Mouse (Mus musculus): ENCODE data around the gene Cd3d. TPM values are rescaled to one million over a fixed set of nuclear protein-coding genes. Genes with fewer than 3 reads are reported as not detected.
"Not testable (repeated sequence)": the region's sequence is repeated elsewhere in the genome, so short reads cannot be mapped to it uniquely, and the experiment has no call there.

Gene Cd3d
- under 1 TPM in 1 of 2 experiments, not detected in 1; 0.90 TPM for total RNA-seq (2021)
- polyA plus RNA-seq (2012; rRNA removed) = 0.06 TPM in 1 of 2 replicates, not detected in the other
- long read RNA-seq = 0 reads

DNA sequence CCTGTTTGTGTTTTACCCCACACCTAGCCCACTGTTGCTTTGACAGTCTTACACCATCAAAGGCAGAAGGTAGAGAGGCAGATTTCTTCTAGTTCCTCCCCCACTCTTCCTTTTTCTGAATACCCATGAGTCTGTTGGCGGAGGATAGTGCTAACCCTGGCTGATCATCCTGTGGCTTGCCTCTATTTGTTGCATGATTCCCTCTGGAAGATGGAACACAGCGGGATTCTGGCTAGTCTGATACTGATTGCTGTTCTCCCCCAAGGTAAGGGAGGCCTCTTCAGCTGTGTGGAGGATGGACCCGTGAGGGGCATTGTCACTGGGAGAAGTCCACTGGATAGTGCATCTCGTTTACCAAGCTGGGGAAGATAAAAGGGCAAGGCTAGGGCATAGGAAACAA lies at the start of gene Cd3d:
TSS of gene Cd3d (plus strand) at position 111 of the 400 bp plus-strand sequence.
- no peak for DNase-seq

DNA sequence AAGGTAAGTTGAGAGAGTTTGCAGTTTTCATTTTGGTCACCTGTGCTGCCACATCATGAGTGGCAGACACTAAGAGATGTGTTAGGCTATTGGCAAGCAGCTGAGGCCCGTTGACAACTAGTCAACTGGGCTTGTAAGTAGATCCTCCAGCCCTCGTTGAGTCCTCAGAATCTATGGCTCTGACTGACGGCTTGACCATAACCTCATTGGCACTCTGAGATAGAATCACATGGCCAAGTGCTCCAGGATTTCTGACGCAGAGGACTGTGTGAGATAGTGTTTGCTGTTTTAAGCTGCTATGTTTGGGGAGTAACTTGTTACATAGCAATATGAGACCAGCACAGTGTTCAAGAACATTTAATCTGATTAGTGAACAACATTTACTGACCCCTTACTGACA lies 39.8 kb upstream of the Cd3d start:
- no peak for DNase-seq

DNA sequence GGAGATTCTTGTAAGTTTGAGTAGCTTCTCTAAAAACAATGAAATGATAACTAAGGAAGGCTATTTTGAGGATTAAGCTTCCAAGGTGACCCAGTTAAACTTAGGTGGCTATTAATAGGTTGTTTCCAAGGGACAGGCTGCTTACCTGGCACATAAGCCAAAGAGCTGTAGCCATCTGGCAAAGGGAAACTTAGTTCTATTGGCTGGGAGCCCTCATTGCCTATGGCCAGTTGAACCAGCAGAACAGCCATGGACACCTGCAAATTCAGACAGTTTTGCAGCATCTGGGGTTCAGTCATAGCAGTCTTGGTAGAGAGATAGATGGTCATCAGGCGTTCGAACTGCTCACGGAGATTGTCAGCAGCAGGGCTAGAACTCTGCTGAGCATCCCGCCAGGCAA lies 39.2 kb upstream of the Cd3d start:
- DNase-seq = no peak

DNA sequence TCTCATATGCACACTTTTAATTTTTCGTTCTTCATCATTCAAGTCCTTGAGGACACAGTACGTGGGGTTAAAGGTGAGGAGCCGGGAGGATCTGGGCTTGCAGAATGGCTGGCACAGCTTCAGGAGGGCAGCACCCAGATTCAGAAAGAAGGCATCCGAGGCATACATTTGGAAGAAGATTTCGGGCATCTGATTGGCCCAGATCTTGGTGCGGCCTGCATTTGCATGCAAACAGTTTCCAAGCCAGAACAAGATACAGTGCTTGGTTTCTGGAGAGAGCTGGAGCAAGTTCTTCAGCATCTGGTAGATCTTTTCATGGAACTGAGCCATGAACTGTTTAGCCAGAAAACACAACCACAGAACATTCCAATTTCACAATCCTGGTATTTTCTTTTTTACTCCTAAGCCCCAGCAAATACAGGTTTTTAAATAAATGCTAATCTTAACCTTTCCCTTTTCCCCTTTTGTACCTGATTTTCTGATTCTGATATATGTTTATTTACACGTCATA lies 35.3 kb upstream of the Cd3d start:
- no peak for DNase-seq

DNA sequence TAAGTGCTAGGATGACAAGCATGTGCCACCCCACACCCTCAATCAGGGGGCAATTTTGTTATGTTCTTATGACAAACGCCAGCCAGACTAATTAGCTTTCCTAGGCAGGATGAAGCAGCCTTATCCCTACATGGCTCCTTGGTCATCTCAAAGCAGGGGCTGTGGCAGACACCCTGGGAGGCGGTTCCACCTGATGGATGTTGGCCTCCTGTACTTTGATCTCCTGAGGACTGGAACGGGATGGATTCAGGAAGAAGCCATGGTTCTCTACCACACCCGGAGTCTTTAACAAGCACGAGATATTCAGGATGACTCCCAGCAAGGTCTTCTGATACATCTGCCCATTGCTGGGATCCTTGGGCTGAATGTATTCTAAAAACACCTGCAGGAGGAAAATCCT lies 33.8 kb upstream of the Cd3d start:
- no peak for DNase-seq

DNA sequence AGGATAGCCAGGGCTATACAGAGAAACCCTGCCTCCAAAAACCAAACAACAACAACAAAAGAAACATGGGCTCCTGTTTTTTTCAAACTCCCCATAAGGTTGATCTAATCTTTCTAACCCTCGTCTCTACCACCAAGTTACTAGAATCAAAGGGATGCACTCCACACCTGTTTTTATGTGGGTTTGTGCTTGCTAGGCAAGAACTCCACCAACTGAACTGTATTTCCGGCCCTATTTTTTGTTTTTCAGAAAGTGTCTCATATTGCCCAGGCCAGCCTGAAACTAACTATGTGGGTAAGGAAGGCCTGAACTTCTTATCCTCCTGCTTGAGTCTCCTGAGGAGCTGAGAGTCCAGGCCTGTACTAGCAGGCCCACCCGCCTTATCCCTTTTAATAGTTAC lies 27.2 kb upstream of the Cd3d start:
- DNase-seq = no peak

DNA sequence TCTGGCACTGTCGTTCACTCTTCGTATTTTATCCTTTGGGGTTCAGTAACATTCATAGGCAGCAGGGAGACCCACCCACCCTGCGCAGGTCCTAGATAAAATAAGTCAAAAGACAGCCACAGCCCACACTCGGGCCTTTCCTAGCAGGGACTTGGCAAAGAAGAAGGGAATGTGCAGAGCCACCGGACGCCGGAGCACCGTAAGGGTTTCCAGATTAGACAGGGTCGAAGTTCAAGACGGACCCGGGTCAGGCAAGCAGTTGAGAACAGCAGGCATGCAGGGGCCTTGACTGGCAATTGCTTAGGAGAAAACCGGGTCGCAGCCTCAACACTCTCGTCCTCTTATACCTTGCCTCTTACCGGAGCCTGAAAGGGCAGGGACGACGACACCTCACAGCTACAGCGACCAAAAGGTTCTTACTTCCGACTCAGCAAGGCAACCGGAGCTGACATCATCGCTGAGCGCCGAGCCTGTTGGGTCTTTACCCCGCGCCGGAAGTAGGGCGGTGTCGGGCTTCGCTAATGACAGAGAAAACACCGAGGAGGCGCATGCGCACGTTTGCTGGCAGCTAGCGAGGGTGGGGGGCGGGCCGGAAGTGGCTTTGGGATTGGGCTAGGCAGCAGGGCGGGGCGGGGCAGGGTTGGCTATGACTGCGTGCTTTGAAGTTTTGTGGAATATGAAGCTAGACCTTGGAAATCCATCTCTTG lies 16.3 kb upstream of the Cd3d start, which contains the start of gene Ube4a:
TSS of gene Ube4a (minus strand) at position 475 of the 707 bp plus-strand sequence.
- peak; percentile 99 for DNase-seq

DNA sequence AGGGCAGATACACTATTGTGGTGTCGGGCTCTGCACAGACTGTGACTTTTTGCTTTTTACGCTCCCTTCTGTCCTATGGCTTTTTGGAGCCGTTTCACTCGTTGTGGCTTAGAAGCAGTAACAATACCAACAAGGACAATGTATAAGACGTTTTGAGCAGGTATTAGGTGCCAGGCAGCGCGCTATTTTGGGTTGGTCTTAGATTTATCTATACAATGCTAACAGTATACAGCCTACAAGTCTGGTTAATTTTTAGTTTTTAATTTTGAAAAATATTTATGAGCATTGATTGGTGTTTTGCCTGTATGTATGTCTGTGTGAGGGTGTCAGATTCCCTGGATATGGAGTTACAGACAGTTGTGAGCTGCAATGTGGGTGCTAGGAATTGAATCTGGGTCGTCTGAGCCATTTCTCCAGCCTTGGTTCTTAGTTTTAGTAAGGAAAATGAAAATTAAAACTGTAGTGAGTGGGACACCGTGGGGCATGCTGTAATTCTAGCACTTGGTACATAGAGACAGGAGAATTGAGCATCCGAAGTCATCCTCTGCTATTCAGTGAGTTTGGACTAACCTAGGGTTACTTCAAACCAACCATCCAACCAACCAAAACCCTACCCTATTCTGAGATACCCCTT lies 15.6 kb upstream of the Cd3d start:
- peak; percentile 6 for DNase-seq

DNA sequence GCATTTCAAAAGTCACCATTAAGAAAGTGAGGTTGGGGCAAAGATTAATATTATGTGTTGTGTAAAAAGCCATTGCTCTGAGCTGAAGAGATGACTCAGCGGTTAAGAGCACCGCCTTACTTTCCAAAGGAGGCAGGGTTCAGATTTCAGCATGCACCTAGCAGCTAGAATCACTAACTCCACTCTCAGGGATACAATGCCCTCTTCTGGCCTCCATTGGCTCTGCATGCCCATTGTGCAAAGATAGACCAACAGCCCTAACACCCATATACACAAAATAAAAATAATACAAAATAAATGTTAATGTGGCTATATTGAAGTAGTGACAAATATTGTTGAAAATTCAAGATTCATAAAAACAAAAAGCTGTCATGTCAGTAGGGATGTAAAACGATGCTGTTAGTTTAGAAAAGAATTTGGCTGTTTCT lies 14.8 kb upstream of the Cd3d start:
- peak; percentile 87 for DNase-seq

DNA sequence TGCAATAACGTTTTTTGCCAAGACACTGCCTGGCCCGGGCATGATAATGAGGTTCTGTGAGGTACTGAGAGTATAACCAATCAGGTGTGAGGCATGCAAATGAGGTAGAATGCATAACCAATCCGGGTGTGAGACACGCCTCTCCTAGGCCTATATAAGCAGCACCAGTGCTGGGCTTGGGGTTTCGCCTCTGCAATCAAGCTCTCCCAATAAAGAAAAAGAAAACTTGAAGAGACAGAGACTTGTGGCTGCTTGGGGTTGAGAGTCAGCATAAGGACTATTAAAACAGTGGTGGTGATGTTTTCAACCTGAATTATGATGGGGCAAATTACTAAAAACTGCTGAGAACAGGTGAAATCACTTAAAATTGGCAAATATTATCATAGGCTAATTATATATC lies 13.8 kb upstream of the Cd3d start:
- not testable (repeated sequence) for DNase-seq

DNA sequence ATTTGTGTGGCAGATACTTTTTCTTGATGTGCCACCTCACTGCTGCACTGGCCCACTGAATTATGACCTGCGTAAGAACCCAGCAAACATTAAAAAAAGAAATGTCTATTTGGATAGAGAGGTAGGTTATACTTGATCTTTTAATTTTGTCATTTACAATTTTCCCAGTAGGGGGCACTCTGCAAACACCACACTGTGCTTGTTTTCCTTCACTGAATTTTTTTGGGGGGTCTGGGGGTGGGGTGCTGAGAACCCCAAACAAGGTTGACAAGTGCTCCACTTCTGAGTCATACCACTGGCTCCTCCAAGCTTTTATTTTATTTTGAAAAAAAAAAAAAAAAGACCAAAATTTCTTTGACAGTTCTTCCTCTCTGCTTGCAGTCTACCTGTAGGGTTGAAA lies 12.1 kb upstream of the Cd3d start:
- DNase-seq = no peak

DNA sequence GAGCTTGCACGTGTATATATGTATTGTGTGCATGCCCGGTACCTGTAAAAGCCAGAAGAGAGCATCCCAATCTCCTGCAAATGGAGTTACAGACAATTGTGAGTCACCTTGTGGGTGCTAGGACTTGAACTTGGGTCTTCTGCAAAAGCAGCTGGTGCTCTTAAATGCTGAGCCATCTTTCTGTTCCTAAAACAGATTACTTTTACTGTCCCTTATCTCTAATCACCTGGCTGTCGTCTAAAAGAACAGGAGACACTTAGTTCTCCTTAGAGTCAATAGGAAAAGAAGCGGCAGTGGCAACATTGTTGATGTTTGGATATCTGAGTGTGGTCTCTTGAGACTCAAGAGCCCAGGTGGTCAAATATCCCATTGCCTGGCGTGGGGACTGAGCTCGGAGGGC lies 3.8 kb upstream of the Cd3d start:
- no peak for DNase-seq

DNA sequence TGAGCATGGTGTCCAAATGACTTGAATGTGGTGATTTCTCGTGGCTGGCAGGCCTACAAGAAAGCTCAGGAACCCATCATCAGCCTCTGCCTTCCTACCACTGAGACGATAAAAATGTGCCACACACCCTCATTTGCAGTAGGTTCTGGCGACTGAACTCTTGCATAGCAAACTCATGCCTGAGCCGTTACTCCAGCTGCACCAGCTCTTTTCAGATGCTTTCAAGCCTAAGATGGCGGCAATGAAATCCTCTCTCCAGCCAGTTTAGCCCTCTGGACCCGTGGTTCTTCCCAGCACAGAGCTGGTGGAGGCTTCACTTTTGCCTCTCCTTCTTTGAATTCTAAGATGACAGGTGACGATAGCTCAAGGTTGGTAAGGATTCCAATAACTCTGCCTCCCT lies 1.8 kb upstream of the Cd3d start:
- no peak for DNase-seq

DNA sequence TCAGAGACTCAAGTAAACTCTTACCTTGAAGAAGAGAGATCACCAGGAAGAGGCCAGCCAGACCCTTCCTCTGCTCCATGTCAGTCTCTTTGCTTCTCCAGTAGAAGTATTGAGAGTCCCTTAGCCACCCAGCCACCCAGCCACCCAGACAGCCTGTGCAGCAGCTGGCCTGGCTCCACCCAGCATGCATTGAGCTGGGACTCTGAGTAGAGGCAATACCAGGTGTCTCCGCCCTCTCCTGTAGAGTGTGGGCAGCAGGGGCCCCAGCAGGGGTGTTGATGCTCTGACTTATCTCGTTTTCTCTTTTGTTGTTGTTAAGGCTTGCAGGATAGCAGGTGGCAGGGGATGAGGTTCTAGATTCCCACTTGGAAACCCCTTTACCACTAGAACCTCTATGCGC lies 1.3 kb upstream of the Cd3d start, which contains the start of gene Cd3g:
TSS of gene Cd3g (minus strand) at position 190 of the 400 bp plus-strand sequence.
- DNase-seq = no peak

DNA sequence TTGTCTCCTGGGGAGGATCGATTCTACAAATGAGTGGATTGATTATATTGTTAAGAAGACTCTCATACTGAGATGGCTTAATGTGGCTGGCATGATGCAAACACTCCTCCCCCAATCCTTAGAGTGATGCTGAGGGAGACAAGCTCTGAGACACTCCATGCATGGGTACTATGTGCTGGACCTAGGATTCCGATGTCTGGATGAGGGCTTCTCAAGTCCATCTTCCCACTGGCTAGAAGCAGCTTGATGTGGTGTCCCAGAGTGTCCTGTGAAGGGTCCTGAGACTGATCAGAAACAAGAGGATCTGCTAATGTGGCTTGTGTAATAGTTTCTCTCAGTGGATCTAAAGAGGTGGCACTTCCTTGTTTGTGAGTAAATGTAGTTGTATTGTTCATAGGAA lies 482 bp upstream of the Cd3d start:
- no peak for DNase-seq

DNA sequence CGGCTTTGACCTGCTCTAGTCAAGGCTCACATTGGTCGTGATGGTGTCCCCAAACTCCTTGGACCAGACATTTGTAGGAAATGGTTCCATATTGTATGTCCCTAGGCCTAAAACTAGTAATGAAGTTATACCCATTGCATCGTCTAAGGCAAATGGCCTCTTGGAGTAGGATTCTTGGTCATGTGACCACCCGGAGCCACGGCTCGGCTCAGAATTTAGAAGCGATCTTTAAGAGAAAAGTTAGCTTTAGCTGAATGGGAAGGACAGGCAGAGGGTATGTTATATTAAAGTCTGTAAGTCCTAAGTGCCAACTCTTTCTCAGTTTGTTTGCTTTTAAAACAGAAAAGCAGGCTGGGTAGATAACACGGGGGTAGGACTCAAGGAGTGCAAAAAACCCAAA lies 495 bp downstream of the Cd3d start:
- no peak for DNase-seq

DNA sequence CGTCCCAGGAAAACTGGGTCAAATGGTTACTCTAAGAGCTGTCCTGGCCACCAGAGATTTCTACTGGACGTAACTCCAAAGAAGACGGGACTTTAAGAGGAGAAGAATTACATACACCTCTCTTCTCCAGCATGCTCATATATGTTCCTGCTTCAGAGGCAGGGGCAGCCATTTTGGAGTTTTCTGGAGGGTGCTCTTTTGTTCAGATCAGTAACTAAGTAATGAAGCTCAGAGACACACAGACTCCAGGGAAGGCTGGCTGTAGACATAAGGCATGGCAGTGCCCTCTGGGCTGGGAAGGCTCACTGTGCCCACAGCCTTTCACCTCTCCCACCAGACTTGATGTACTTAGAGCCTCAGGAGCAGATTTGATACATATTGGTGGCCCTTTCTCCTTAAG lies 945 bp downstream of the Cd3d start:
- DNase-seq = no peak

DNA sequence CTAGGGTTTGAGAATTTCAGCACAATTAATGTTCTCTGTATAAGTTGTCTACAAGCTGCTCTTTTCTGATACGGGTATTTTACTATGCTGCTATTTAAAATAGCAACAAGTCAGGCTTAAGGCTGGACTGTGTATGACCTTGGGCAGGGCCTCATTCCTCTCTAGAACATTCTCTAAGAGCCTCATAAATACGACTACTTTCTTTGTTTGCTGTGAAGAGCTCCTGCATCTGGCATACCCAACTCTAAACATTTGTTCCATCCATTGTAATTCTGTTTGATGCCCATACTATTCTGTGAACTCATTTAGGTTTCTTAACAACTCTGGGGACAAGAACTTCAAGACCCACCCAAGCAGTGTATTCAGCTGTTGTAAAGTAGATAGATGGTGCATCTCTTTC lies 1.4 kb downstream of the Cd3d start:
- DNase-seq = no peak

DNA sequence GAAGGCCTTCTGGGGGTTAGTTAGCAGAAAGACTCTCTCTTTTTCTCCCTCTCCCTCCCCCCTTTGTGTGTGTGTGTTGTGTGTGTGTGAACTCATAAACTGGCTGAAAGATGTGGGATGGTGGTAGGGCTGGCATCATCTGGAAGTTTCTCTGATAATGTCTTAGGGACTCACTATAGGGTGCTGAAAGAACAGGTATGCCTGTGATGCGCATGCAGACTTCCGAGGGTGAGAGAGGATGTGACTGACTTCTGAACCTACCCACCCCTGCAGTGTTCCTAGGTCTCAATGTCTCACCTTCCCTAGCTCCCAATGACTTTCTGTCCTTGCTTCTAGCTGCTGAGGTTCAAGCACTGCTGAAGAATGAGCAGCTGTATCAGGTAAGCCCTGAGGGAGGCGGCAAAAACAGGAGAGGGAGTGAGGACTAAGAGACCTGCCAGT lies 4.2 kb downstream of the Cd3d start:
- no peak for DNase-seq

DNA sequence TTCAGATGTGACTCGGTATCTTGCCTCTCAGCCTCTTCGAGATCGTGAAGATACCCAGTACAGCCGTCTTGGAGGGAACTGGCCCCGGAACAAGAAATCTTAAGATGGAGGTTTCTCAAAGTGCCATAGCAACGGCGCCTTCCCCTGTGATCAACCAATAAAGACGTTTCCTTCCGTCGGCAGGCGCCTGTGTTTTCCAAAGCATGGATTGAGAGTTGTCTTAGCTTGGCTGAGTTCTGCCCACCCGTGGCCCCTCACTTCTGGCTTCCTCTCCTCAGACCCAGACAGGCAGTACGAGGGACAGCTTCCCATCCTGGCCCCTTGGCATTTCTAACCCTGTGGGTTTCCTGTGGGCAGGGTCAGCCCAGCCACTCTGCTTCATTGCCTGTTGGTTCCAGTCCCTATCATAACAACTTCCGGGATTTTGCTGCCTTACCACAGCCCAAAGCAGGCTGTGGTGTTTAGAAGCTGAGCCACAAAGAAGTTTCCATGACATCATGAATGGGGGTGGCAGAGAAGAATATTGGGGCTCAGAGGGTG lies 4.7 kb downstream of the Cd3d start:
- DNase-seq = peak; percentile 15

DNA sequence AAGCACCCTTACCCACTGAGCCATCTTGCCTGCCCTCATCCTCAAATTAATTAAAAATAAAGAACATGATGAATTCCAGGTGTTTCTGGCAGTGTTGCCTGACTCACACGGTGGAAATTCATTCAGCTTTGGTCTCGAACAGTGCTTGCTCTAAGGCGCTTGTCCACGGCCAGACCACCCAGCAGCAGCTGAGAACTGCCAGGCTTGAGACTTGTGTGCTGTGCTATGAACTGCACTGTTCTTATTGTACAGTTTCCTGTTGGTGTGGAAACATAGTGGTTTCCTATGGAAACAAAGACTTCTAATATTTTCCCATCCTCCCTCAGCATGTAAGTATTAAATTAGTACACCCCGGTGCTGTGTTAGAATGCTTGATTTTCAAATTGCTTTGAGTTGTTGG lies 5.4 kb downstream of the Cd3d start:
- no peak for DNase-seq

DNA sequence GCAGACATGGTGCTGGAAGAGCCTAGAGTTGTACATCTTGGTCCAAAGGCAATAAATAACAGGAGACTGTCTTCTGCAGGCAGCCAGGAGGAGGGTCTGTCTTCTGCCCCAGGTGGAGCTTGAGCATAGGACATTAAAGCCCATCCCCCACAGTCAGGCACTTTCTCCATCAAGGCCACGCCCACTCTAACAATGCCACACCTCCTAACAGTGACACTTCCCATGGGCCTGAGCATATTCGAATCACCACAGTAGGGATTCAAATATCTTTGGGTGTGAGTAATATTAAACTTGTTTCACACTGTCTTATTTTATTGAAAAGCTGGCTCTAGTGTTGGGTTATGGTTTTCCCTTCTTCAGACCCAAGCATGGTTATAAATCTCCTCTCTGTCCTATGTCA lies 10.2 kb downstream of the Cd3d start:
- no peak for DNase-seq

DNA sequence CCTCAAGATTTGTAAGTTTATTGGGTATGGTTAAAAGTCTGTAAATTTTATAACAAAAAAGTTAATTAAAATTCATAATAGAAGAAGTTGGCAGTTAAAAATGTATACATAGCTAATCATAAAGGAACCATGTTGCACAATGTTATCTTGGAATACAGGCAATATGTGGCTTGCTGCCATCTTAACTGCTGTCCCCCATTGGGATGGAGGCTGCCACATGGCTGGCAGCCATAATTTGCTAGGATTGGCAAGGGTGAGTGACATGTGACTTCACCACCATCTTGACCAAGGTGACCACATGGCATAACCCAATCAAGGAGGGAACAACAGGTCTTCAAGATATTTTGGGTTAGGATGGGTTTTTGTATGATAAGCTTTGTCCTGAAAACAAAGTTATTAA lies 10.7 kb downstream of the Cd3d start:
- no peak for DNase-seq

All from adrenal gland, adult 2 months (tissue).